Mouse (Mus musculus) neural tube, embryonic 11.5 days (tissue): Measurements from ENCODE around the gene Cabp2. TPM values are rescaled to one million over a fixed set of nuclear protein-coding genes. Genes with fewer than 3 reads are reported as not detected.

Experiments
- ATAC-seq: fragments of 200-750 bp; cut with Nextera tagmentation; 2 replicates; pipeline ENCODE4 v1.8.0; 2017; ENCODE audit warnings: moderate number of reproducible peaks, mild to moderate bottlenecking, moderate TSS enrichment, moderate library complexity; ENCODE audit not compliant: insufficient read depth, low FRiP score, low TSS enrichment
- DNase-seq: peaks from one replicate; pipeline ENCODE4 v3.0.0-alpha.2; 2015; ENCODE audit warnings: low spot score
- H3K27ac ChIP-seq: fragments of 300-500 bp; sonication (generic); 2 replicates; pipeline ENCODE4 v1.5.1; 2014; ENCODE audit warnings: low read depth, mild to moderate bottlenecking, low read length
- H3K27me3 ChIP-seq: fragments of 300-500 bp; sonication (generic); 2 replicates; pipeline ENCODE4 v1.6.1; 2014; ENCODE audit warnings: mild to moderate bottlenecking, low read length, mixed read lengths; ENCODE audit not compliant: control insufficient read depth, insufficient read depth
- H3K36me3 ChIP-seq: fragments of 300-500 bp; sonication (generic); 2 replicates; pipeline ENCODE4 v1.6.1; 2014; ENCODE audit warnings: mild to moderate bottlenecking, low read length, moderate library complexity, mixed read lengths; ENCODE audit not compliant: control insufficient read depth, insufficient read depth
- H3K4me1 ChIP-seq: fragments of 300-500 bp; sonication (generic); 2 replicates; pipeline ENCODE4 v1.6.1; 2014; ENCODE audit warnings: low read length, mixed read lengths; ENCODE audit not compliant: control insufficient read depth, insufficient read depth
- H3K4me2 ChIP-seq: fragments of 300-500 bp; sonication (generic); 2 replicates; pipeline ENCODE4 v1.6.1; 2014; ENCODE audit warnings: low read depth, mild to moderate bottlenecking, moderate library complexity
- H3K4me3 ChIP-seq: fragments of 300-500 bp; sonication (generic); 2 replicates; pipeline ENCODE4 v1.5.1; 2014; ENCODE audit warnings: low read depth, low read length
- H3K9ac ChIP-seq: fragments of 300-500 bp; sonication (generic); 2 replicates; pipeline ENCODE4 v1.6.1; 2014; ENCODE audit warnings: mild to moderate bottlenecking, low read length
- H3K9me3 ChIP-seq: fragments of 300-500 bp; sonication (generic); 2 replicates; pipeline ENCODE4 v1.6.1; 2016; ENCODE audit warnings: low read length; ENCODE audit not compliant: control insufficient read depth
- WGBS: fragments of 180-500 bp; shearing (Covaris S2); extraction: QIAGEN DNeasy Blood & Tissue Kit; methylation state at CpG from one replicate; pipeline ENCODE4 v1.1.7; 2014; 5-methylcytosine and 5-hydroxymethylcytosine counted together
- polyA plus RNA-seq: library from polyadenylated mRNA; unstranded; fragments of >200 nt; fragmentation: Nextera tagmentation; extraction: Ambion mirVana; gene quantifications from 2 replicates; pipeline ENCODE4 v1.2.1, GENCODE M21; 2014

Cabp2 gene
- polyA plus RNA-seq, 1 experiment from 2014 or later = not detected

DNA sequence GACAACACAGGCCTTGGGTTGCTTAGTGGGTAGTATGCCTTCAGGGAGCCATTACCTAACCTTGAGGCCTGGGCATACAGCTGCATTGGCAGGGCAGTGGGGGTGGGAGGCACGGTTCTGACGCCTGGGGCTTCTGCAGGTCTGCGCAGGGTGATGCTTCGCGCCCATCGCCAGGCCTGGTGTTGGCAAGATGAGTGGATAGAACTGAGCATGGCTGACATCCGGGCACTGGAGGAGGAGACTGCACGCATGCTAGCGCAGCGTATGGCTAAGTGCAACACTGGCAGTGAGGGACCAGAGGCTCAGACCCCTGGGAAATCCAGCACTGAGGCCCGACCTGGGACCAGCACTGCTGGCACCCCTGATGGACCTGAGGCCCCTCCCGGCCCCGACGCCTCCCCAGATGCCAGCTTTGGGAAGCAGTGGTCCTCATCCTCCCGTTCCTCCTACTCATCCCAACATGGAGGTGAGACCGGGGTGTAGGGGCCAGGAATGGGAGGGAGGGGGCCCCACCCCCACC, 23.4 kb downstream of the Cabp2 start:
- peaks cover 25% of the 10 kb centered on the region for H3K27me3 ChIP-seq
- H3K36me3 ChIP-seq = no peaks in the 10 kb centered on the region
- H3K9ac ChIP-seq = no peak overlapping the region
- DNase-seq = no peak
- no peak overlapping the region for H3K4me2 ChIP-seq
- H3K9me3 ChIP-seq = no peaks in the 10 kb centered on the region
- no peak overlapping the region for H3K27ac ChIP-seq
- H3K4me1 ChIP-seq = peaks cover 6% of the 10 kb centered on the region
- 88% methylated on average over 16 of the region's 16 CpGs for WGBS
- H3K4me3 ChIP-seq = no peak overlapping the region
- no peak for ATAC-seq

- DNase-seq (no peak), ATAC-seq (no peak)
- H3K9me3 ChIP-seq = no peaks in the 10 kb centered on the region
- peaks cover 8% of the 10 kb centered on the region for H3K27me3 ChIP-seq
- no peak overlapping the region for H3K27ac ChIP-seq
- H3K4me2 ChIP-seq = no peak overlapping the region
- H3K4me1 ChIP-seq = no peaks in the 10 kb centered on the region
- H3K36me3 ChIP-seq = no peaks in the 10 kb centered on the region
- H3K4me3 ChIP-seq = no peak overlapping the region
- H3K9ac ChIP-seq = no peak overlapping the region
- WGBS = 89% methylated on average over 14 of the region's 14 CpGs
Observed at GRCm38 (mm10) chr19:4106654-4107053, 25.3 kb downstream of the Cabp2 start.

DNA sequence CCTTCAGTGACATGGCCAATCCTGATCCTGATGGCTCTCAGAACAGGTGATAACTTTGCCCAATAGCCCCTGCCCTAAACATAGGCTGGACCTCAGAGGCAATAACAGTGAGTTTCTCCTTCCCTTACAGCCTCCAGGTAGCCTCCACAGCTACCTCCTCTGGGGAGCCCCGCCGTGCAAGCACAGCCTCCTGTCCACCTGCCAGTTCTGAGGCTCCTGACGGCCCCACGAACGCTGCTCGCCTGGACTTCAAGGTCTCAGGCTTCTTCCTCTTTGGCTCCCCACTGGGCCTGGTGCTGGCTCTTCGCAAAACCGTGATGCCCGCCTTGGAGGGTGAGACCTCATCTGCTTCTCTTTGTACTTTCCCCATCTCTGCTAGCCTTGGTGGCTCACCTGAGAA, 27.2 kb downstream of the Cabp2 start:
- no peak for DNase-seq
- H3K27ac ChIP-seq = no peak overlapping the region
- 79% methylated on average over 9 of the region's 9 CpGs for WGBS
- no peaks in the 10 kb centered on the region for H3K9me3 ChIP-seq
- no peaks in the 10 kb centered on the region for H3K27me3 ChIP-seq
- H3K9ac ChIP-seq = no peak overlapping the region
- peaks cover 7% of the 10 kb centered on the region; the same call in 1 of the 2 replicates for H3K36me3 ChIP-seq
- H3K4me2 ChIP-seq = no peak overlapping the region
- no peaks in the 10 kb centered on the region for H3K4me1 ChIP-seq
- ATAC-seq = no peak
- no peak overlapping the region for H3K4me3 ChIP-seq

DNA sequence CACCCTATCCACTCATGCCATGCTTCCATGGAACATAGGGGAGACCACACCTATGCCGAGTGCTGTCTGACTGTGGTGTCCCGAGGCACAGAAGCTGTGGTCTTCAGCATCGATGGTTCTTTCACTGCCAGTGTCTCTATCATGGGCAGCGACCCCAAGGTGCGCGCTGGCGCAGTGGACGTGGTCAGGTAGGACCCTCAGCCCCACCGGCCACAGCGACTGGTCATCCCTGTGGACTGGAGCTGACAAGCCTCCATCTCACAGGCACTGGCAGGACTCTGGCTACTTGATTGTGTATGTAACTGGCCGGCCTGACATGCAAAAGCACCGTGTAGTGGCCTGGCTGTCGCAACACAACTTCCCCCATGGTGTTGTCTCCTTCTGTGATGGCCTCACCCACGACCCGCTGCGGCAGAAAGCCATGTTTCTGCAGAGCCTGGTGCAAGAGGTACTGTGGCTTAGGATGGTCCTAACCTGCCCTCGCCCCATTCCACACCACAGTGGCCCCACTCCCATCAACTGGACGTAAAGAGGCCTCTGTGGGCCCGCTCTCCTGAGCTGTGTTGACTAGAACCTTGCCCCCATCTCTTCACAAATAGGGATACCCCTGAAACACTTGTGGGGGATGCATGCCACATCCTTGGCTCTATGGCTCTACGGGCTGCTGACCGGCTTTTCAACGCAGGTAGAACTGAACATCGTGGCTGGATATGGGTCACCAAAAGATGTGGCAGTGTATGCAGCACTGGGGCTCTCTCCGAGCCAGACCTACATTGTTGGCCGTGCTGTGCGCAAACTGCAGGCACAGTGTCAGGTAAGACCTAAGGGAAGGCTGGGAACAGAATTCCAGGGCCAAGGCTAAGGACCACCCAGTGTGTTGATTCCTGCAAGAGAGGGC, 30.9 kb downstream of the Cabp2 start:
- Histone ChIP-seq H3K36me3 (peaks cover 21% of the 10 kb centered on the region), H3K9me3 (no peaks in the 10 kb centered on the region), H3K27me3 (no peaks in the 10 kb centered on the region), H3K4me3 (no peak overlapping the region), H3K9ac (no peak overlapping the region), H3K27ac (no peak overlapping the region), H3K4me2 (no peak overlapping the region), H3K4me1 (no peaks in the 10 kb centered on the region)
- WGBS = 97% methylated on average over 26 of the region's 26 CpGs
- ATAC-seq (no peak), DNase-seq (no peak)

- no peaks in the 10 kb centered on the region for H3K27me3 ChIP-seq
- no peak overlapping the region for H3K4me2 ChIP-seq
- H3K36me3 ChIP-seq = peaks cover 21% of the 10 kb centered on the region
- ATAC-seq (no peak), DNase-seq (no peak)
- H3K4me1 ChIP-seq = no peaks in the 10 kb centered on the region
- 88% methylated on average over 13 of the region's 13 CpGs for WGBS
- no peaks in the 10 kb centered on the region for H3K9me3 ChIP-seq
- no peak overlapping the region for H3K4me3 ChIP-seq
- H3K27ac ChIP-seq = no peak overlapping the region
- no peak overlapping the region for H3K9ac ChIP-seq
Observed at GRCm38 (mm10) chr19:4113186-4113805, 31.9 kb downstream of the Cabp2 start.

GRCm38 (mm10) chr19:4113806-4114230, 32.4 kb downstream of the Cabp2 start:
- Histone ChIP-seq H3K9me3 (no peaks in the 10 kb centered on the region), H3K4me1 (no peaks in the 10 kb centered on the region), H3K9ac (no peak overlapping the region), H3K36me3 (peaks cover 21% of the 10 kb centered on the region), H3K27me3 (no peaks in the 10 kb centered on the region), H3K4me2 (no peak overlapping the region), H3K27ac (no peak overlapping the region), H3K4me3 (no peak overlapping the region)
- no peak for DNase-seq
- WGBS = 64% methylated on average over 5 of the region's 5 CpGs
- no peak for ATAC-seq

DNA sequence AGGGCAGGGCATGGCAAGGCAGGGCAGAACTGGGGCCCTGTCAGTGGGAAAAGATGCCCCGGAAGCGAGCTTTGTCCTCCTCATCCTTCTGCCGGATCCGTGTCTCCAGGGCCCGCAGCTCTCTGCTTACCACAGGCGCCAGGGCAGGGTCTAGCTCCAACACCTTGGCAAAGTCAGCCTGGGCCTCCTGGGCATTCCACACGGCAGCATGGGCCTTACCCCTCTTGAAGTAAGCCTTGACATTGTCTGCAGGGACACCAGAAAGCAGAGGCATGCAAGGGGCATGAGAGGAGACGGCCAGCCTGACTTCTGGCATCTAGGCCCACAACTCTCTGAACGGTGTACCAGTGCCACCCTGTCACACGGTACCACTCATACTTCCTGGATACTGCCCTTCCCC, 33.2 kb downstream of the Cabp2 start:
- Histone ChIP-seq H3K27ac (no peak overlapping the region), H3K4me1 (no peaks in the 10 kb centered on the region), H3K9ac (no peak overlapping the region), H3K9me3 (no peaks in the 10 kb centered on the region), H3K4me2 (no peak overlapping the region), H3K27me3 (no peaks in the 10 kb centered on the region), H3K36me3 (peaks cover 21% of the 10 kb centered on the region), H3K4me3 (no peak overlapping the region)
- ATAC-seq (no peak), DNase-seq (no peak)
- WGBS = 89% methylated on average over 10 of the region's 10 CpGs

DNA sequence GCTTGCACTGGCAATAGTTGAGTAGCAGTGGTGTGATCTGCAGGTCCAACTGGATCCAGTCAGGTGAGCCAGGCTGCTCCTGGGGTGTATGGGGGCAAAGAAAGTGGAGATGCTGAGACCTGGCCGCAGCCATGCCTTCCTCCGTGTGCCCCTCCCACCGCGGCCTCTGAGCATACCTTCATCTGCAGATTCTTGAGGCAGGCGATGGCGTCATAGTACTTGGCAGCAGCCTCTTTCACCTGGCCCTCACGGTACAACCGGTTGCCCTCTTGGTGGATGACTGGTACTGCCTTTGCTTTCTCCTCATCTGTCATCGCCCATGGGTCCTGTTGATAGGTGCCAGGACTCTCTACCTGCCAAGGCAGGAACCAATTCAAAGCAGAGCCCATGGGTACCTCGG, 33.8 kb downstream of the Cabp2 start:
- Histone ChIP-seq H3K4me2 (no peak overlapping the region), H3K4me3 (no peak overlapping the region), H3K36me3 (peaks cover 21% of the 10 kb centered on the region), H3K27ac (no peak overlapping the region), H3K9me3 (no peaks in the 10 kb centered on the region), H3K9ac (no peak overlapping the region), H3K4me1 (no peaks in the 10 kb centered on the region), H3K27me3 (no peaks in the 10 kb centered on the region)
- WGBS = 97% methylated on average over 10 of the region's 10 CpGs
- no peak for ATAC-seq
- DNase-seq = no peak
